Mouse (Mus musculus): ENCODE data around the gene Gtpbp6. TPM values are rescaled to one million over a fixed set of nuclear protein-coding genes. Genes with fewer than 3 reads are reported as not detected.
A peak's percentile ranks its signal among the peaks of the same experiment; 100 is the strongest.
"Not testable (repeated sequence)": the region's sequence is repeated elsewhere in the genome, so short reads cannot be mapped to it uniquely, and the experiment has no call there.

Gtpbp6 gene
- polyA plus RNA-seq, 1 experiment = 301 TPM

DNA sequence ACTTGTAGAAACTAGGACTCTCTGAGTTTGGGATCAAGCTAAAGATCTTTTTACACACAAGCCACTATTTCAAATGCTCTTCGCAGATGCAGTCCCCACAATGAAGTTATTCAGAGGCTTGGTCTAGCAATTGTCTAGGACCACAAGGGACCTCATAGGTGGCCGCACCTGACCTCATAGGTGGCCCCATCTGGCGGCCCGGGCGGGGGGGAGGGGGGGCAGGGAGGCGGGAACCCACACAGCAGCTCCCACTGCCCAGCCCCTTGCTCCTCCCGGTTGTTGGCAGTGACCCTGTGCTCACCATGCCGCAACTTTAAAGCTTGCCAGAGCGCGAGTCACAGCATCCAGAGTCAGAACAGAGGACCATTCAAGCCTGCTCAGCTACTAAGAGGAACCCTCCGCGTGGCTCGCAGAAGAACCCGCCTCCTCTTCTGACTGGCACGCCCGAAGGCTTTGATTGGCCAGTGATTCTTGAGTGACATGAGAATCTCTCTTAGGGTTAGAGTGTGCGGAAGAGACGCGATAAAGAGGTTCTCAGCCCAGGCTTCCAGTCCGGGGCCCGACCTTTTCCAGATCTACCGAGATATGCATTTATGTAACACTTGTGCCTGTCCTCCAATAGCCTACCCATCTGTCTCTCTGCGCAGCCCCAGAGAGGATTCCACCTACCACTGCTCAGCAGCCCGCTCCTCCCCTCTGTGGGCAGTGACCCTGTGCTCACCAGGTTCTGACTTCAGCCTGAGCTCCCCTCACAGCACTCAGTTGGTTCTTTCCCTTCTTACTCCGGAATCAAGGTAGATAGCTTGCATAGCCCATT lies 13.8 kb downstream of the Gtpbp6 start, which contains the start of gene Gm35315:
Gm35315 (minus strand) TSS at position 391 of the 817 bp plus-strand sequence.
- Histone ChIP-seq H3K27me3 (ENCODE audit: control insufficient read depth, insufficient read depth, low read length) (no peaks in the 10 kb centered on the region), H3K4me1 (replicated peaks; ENCODE audit: control insufficient read depth, insufficient read depth, low read length) (peaks cover 17% of the 10 kb centered on the region), H3K36me3 (ENCODE audit: control insufficient read depth, insufficient read depth, low read length) (no peaks in the 10 kb centered on the region), H3K4me3 (ENCODE audit: control insufficient read depth, insufficient read depth, low read length) (peak within 1 kb of the TSS; percentile 55), H3K27ac (ENCODE audit: control insufficient read depth, insufficient read depth, low read length) (peak within 1 kb of the TSS; percentile 75)
- peak; percentile 82 for TF ChIP-seq POLR2A (IDR thresholded peaks at IDR 0.05; ENCODE audit: control insufficient read depth, extremely low read depth, insufficient read depth, low read length, poor library complexity)
- TF ChIP-seq CTCF (IDR thresholded peaks at IDR 0.05; ENCODE audit: borderline replicate concordance, control insufficient read depth, extremely low read depth, insufficient read depth, low read length, poor library complexity) = no peak
- WGBS = under 1% methylated on average over 25 of the region's 25 CpGs
- DNase-seq = peak; percentile 90

DNA sequence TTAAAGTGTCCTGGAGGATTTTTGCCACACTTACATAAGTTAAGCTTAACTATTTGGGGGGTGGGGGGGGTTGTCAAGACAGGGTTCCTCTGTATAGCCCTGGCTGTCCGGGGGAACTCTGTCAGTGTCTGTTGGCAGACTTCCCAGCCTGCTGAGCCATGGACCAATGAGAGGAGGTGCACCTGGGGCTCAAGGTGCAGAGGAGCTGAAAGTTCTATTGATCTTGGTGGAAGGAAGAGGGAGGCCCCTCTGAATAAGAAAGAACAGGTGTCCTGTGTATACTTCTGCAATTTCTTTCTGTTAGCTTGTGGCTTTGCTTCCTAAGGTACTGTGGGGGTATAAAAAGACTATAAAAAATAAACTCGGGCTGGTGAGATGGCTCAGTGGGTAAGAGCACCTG lies 16.5 kb downstream of the Gtpbp6 start:
- H3K27ac ChIP-seq (ENCODE audit: control insufficient read depth, insufficient read depth, low read length) = peak overlapping the region; percentile 75; the same call in 1 of the 2 replicates
- H3K36me3 ChIP-seq (ENCODE audit: control insufficient read depth, insufficient read depth, low read length) = no peaks in the 10 kb centered on the region
- no peak for TF ChIP-seq POLR2A (IDR thresholded peaks at IDR 0.05; ENCODE audit: control insufficient read depth, extremely low read depth, insufficient read depth, low read length, poor library complexity)
- no peak for TF ChIP-seq CTCF (IDR thresholded peaks at IDR 0.05; ENCODE audit: borderline replicate concordance, control insufficient read depth, extremely low read depth, insufficient read depth, low read length, poor library complexity)
- WGBS = 5% methylated on average over 2 of the region's 2 CpGs
- H3K4me3 ChIP-seq (ENCODE audit: control insufficient read depth, insufficient read depth, low read length) = no peak overlapping the region
- H3K4me1 ChIP-seq (replicated peaks; ENCODE audit: control insufficient read depth, insufficient read depth, low read length) = peaks cover 9% of the 10 kb centered on the region
- DNase-seq = peak; percentile 56
- no peaks in the 10 kb centered on the region for H3K27me3 ChIP-seq (ENCODE audit: control insufficient read depth, insufficient read depth, low read length)

GRCm38 (mm10) chr5:110086161-110086866 lies 21.7 kb downstream of the Gtpbp6 start:
- H3K36me3 ChIP-seq (ENCODE audit: control insufficient read depth, insufficient read depth, low read length) = no peaks in the 10 kb centered on the region
- no peaks in the 10 kb centered on the region for H3K27me3 ChIP-seq (ENCODE audit: control insufficient read depth, insufficient read depth, low read length)
- no peaks in the 10 kb centered on the region for H3K4me1 ChIP-seq (replicated peaks; ENCODE audit: control insufficient read depth, insufficient read depth, low read length)
- 95% methylated on average over 14 of the region's 14 CpGs for WGBS
- no peak overlapping the region for H3K27ac ChIP-seq (ENCODE audit: control insufficient read depth, insufficient read depth, low read length)
- H3K4me3 ChIP-seq (ENCODE audit: control insufficient read depth, insufficient read depth, low read length) = no peak overlapping the region
- no peak for TF ChIP-seq POLR2A (IDR thresholded peaks at IDR 0.05; ENCODE audit: control insufficient read depth, extremely low read depth, insufficient read depth, low read length, poor library complexity)
- TF ChIP-seq CTCF (IDR thresholded peaks at IDR 0.05; ENCODE audit: borderline replicate concordance, control insufficient read depth, extremely low read depth, insufficient read depth, low read length, poor library complexity) = no peak
- no peak for DNase-seq

GRCm38 (mm10) chr5:110082961-110083360 lies 25.0 kb downstream of the Gtpbp6 start:
- TF ChIP-seq POLR2A (IDR thresholded peaks at IDR 0.05; ENCODE audit: control insufficient read depth, extremely low read depth, insufficient read depth, low read length, poor library complexity) = no peak
- TF ChIP-seq CTCF (IDR thresholded peaks at IDR 0.05; ENCODE audit: borderline replicate concordance, control insufficient read depth, extremely low read depth, insufficient read depth, low read length, poor library complexity) = no peak
- Histone ChIP-seq H3K36me3 (ENCODE audit: control insufficient read depth, insufficient read depth, low read length) (no peaks in the 10 kb centered on the region), H3K4me1 (replicated peaks; ENCODE audit: control insufficient read depth, insufficient read depth, low read length) (no peaks in the 10 kb centered on the region), H3K4me3 (ENCODE audit: control insufficient read depth, insufficient read depth, low read length) (no peak overlapping the region), H3K27me3 (ENCODE audit: control insufficient read depth, insufficient read depth, low read length) (no peaks in the 10 kb centered on the region), H3K27ac (ENCODE audit: control insufficient read depth, insufficient read depth, low read length) (no peak overlapping the region)
- WGBS = 96% methylated on average over 4 of the region's 4 CpGs
- DNase-seq = no peak

GRCm38 (mm10) chr5:110072413-110072812 lies 35.6 kb downstream of the Gtpbp6 start, which contains the start of gene Gm17655:
Gene Gm17655 (minus strand): TSS chr5:110072513.
- H3K4me3 ChIP-seq (ENCODE audit: control insufficient read depth, insufficient read depth, low read length); H3K27me3 ChIP-seq (ENCODE audit: control insufficient read depth, insufficient read depth, low read length); H3K36me3 ChIP-seq (ENCODE audit: control insufficient read depth, insufficient read depth, low read length); DNase-seq; H3K27ac ChIP-seq (ENCODE audit: control insufficient read depth, insufficient read depth, low read length); H3K4me1 ChIP-seq (replicated peaks; ENCODE audit: control insufficient read depth, insufficient read depth, low read length): not testable (repeated sequence)
- 96% methylated on average over 2 of the region's 2 CpGs for WGBS

DNA sequence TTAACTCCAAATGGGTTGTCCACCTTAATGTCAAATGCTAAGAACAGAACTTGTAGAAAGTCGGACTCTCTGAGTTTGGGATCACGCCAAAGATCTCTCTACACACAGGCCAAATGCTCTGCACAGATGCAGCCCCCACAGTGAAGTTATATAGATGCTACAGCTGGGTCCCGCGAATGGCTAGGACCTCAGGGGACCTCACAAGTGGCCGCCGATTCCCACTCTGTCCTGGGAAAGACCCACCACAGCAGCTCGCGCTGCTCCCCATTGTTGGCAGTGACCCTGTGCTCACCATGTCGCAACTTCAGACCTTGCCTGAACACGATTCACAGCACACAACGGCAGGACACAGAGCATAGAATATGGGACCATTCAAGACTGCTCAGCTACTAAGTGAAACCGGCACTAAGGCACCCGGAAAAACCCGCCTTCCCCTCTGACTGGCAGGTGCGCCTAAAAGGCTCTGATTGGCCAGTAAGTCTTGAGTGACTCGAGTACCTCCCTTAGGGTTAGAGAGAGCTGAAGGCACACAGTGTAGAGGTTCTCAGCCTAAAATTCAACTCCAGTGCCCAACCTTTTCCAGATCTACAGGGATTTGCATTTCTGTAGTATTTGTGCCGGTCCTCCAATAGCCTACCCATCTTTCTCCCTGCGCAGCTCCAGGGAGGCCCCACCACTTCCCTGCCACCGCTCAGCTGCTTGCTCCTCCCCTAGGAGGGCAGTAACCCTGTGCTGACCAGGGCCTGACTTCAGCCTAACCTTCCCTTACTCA lies 50.2 kb downstream of the Gtpbp6 start:
- 1% methylated on average over 19 of the region's 19 CpGs for WGBS
- Histone ChIP-seq H3K27ac (ENCODE audit: control insufficient read depth, insufficient read depth, low read length) (peak overlapping the region; percentile 16; the same call in 1 of the 2 replicates), H3K4me3 (ENCODE audit: control insufficient read depth, insufficient read depth, low read length) (peak overlapping the region; percentile 94), H3K36me3 (ENCODE audit: control insufficient read depth, insufficient read depth, low read length) (no peaks in the 10 kb centered on the region), H3K27me3 (ENCODE audit: control insufficient read depth, insufficient read depth, low read length) (no peaks in the 10 kb centered on the region), H3K4me1 (replicated peaks; ENCODE audit: control insufficient read depth, insufficient read depth, low read length) (no peaks in the 10 kb centered on the region)
- TF ChIP-seq CTCF (IDR thresholded peaks at IDR 0.05; ENCODE audit: borderline replicate concordance, control insufficient read depth, extremely low read depth, insufficient read depth, low read length, poor library complexity) = no peak
- peak; percentile 41; the same call in 1 of the 2 replicates for TF ChIP-seq POLR2A (IDR thresholded peaks at IDR 0.05; ENCODE audit: control insufficient read depth, extremely low read depth, insufficient read depth, low read length, poor library complexity)
- peak; percentile 85 for DNase-seq

Other genes with a start within 250 kb of the Gtpbp6 start
- gene Gm15446, start 184.8 kb downstream of the Gtpbp6 start, polyA plus RNA-seq (2012; rRNA removed) = 2.5 and 4.1 TPM in 2 replicates
- 5.0 and 6.4 TPM in 2 replicates for gene Zfp932, start 111.7 kb downstream of the Gtpbp6 start, polyA plus RNA-seq (2012; rRNA removed)
- 0.32 and 0.98 TPM in 2 replicates for gene Gm17655, start 35.7 kb downstream of the Gtpbp6 start, polyA plus RNA-seq (2012; rRNA removed)
- gene Gm35315, start 13.8 kb downstream of the Gtpbp6 start, polyA plus RNA-seq (2012; rRNA removed) = 0.30 and 0.31 TPM in 2 replicates
- gene Plcxd1, start 8.2 kb downstream of the Gtpbp6 start, polyA plus RNA-seq (2012; rRNA removed) = 3.9 and 5.0 TPM in 2 replicates
- 0.73 and 0.80 TPM in 2 replicates for gene Zfp605, start 1.9 kb upstream of the Gtpbp6 start, polyA plus RNA-seq (2012; rRNA removed)
- 180 and 185 TPM in 2 replicates for gene Chfr, start 27.6 kb upstream of the Gtpbp6 start, polyA plus RNA-seq (2012; rRNA removed)
- gene Golga3, start 68.5 kb upstream of the Gtpbp6 start, polyA plus RNA-seq (2012; rRNA removed) = 11.5 and 12.3 TPM in 2 replicates
- gene Ankle2, start 122.8 kb upstream of the Gtpbp6 start, polyA plus RNA-seq (2012; rRNA removed) = 12.9 and 13.5 TPM in 2 replicates
- 38.0 and 40.8 TPM in 2 replicates for gene Pgam5, start 161.7 kb upstream of the Gtpbp6 start, polyA plus RNA-seq (2012; rRNA removed)
- gene Pxmp2, start 178.0 kb upstream of the Gtpbp6 start, polyA plus RNA-seq (2012; rRNA removed) = 3.5 and 4.7 TPM in 2 replicates
- 27.5 and 36.4 TPM in 2 replicates for gene Pole, start 178.1 kb upstream of the Gtpbp6 start, polyA plus RNA-seq (2012; rRNA removed)
- gene P2rx2, start 235.0 kb upstream of the Gtpbp6 start, polyA plus RNA-seq (2012; rRNA removed) = 0.77 and 0.84 TPM in 2 replicates
- gene Lrcol1, start 236.5 kb upstream of the Gtpbp6 start, polyA plus RNA-seq (2012; rRNA removed) = 0.28 and 0.73 TPM in 2 replicates